ENCODE assay signal across 11 mouse cellular contexts in the genomic region with DNA sequence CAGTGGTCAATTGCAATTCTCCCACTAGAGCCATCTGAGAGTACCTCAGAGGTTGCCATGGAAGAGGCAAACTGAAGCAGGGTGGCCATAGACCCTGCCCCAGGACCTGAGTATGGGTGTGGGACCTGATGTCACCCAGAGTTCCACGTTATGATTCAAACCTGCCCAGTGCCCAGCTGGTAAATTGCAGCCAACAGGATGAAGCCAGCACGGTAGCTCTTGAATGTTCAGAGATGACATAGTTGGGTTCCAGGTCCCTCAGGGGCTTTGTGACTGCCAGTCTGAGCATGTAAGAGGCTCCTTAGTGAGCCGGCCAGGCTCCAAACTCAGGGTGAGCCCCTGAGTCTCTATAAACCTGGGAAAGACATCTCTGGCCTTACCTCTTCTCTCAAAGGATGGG. TPM values are rescaled to one million over a fixed set of nuclear protein-coding genes. Genes with fewer than 3 reads are reported as not detected.
DNase-seq lines count a peak whose midpoint lies in the region; ATAC-seq and TF ChIP-seq lines count a peak whose summit lies in the region.
"Had no signal": no experiment of that assay in that cellular context is flagged by ENCODE, and none has a peak within 500 bp of the region (broad histone marks: within the 10 kb centered on the region; RNA-seq: fewer than 3 reads in every experiment).

No protein-coding gene starts in this region.

- DNase-seq in heart, adult 2 months, result no peak
- DNase-seq in heart, postnatal 14 days, result no peak
- DNase-seq in liver, embryonic 11.5 days (ENCODE audit: low spot score), result no peak
- no peak for DNase-seq in liver
- DNase-seq in liver, embryonic 14.5 days (ENCODE audit: low read depth in 3 of 3, low spot score in 3 of 3), result no peak
- DNase-seq in urinary bladder, postnatal 36 days (ENCODE audit: low spot score in 2 of 2), result no peak
- DNase-seq in gastrocnemius, postnatal 25 days, result no peak
- DNase-seq: adrenal gland, adult 2 months; forebrain, postnatal 0 days had no signal

- no peak for TF ChIP-seq EP300 in heart, adult 2 months (IDR thresholded peaks at IDR 0.05; ENCODE audit: insufficient read depth, low read depth, low read length)
- no peak for TF ChIP-seq EP300 in liver, embryonic 14.5 days (IDR thresholded peaks at IDR 0.05; ENCODE audit: low read depth)

- peaks cover 43% of the 10 kb centered on the region for H3K4me1 ChIP-seq in heart, adult 2 months (ENCODE audit: control insufficient read depth, insufficient read depth, low read length)
- peaks cover 57% of the 10 kb centered on the region for H3K4me1 ChIP-seq in liver, embryonic 11.5 days (replicated peaks; ENCODE audit: control insufficient read depth, insufficient read depth, low read length)
- H3K4me1 ChIP-seq in embryonic facial prominence, embryonic 15.5 days, result peaks cover 47% of the 10 kb centered on the region
- peaks cover 36 to 52% of the 10 kb centered on the region in 2 experiments for H3K4me1 ChIP-seq in liver, embryonic 14.5 days (replicated peaks; ENCODE audit: control insufficient read depth in 2 of 2, insufficient read depth in 2 of 2, low read length in 1 of 2)

- H3K27me3 ChIP-seq in heart, adult 2 months (ENCODE audit: control insufficient read depth, insufficient read depth, low read length), result no peaks in the 10 kb centered on the region
- H3K27me3 ChIP-seq in liver, embryonic 11.5 days (replicated peaks; ENCODE audit: control insufficient read depth, insufficient read depth, low read length), result no peaks in the 10 kb centered on the region
- H3K27me3 ChIP-seq in embryonic facial prominence, embryonic 15.5 days, result no peaks in the 10 kb centered on the region
- no peaks in the 10 kb centered on the region for H3K27me3 ChIP-seq in liver, embryonic 14.5 days (ENCODE audit: control insufficient read depth, insufficient read depth, low read length)

- ATAC-seq in liver, embryonic 11.5 days (replicated peaks; ENCODE audit: low FRiP score), result no peak
- ATAC-seq in embryonic facial prominence, embryonic 15.5 days (ENCODE audit: insufficient number of reproducible peaks, low FRiP score, low TSS enrichment, low read depth), result no peak
- ATAC-seq in liver, embryonic 14.5 days (ENCODE audit: insufficient read depth), result no peak
- ATAC-seq: forebrain, postnatal 0 days had no signal

- WGBS in heart, adult 2 months, result 24% methylated on average over 3 of the region's 3 CpGs
- 66% methylated on average over 3 of the region's 3 CpGs for WGBS in liver, embryonic 11.5 days
- 60% methylated on average over 3 of the region's 3 CpGs for WGBS in embryonic facial prominence, embryonic 15.5 days
- 60% methylated on average over 3 of the region's 3 CpGs for WGBS in liver, embryonic 14.5 days (ENCODE audit: insufficient replicate concordance)

- 0 out of 2 replicates have a peak, but pooled peaks cover 2% of the 10 kb centered on the region for H3K79me2 ChIP-seq in heart, adult 2 months (replicated peaks; ENCODE audit: control insufficient read depth, insufficient read depth, low read length)

- H3K36me3 ChIP-seq in heart, adult 2 months (ENCODE audit: control insufficient read depth, insufficient read depth, low read length), result no peaks in the 10 kb centered on the region
- peaks cover 10% of the 10 kb centered on the region for H3K36me3 ChIP-seq in liver, embryonic 11.5 days (ENCODE audit: control insufficient read depth, insufficient read depth, low read length)
- no peaks in the 10 kb centered on the region for H3K36me3 ChIP-seq in embryonic facial prominence, embryonic 15.5 days
- H3K36me3 ChIP-seq in liver, embryonic 14.5 days (replicated peaks; ENCODE audit: control insufficient read depth, insufficient read depth, low read depth), result no peaks in the 10 kb centered on the region
- H3K36me3 ChIP-seq: hindbrain, embryonic 13.5 days had no signal

- no peak for TF ChIP-seq CTCF in heart, adult 2 months (IDR thresholded peaks at IDR 0.05)
- TF ChIP-seq CTCF in liver, embryonic 14.5 days (IDR thresholded peaks at IDR 0.05; ENCODE audit: low read depth), result no peak

- H3K27ac ChIP-seq in heart, adult 2 months, result peak overlapping the region; percentile 91
- peak overlapping the region; percentile 67 for H3K27ac ChIP-seq in liver, embryonic 11.5 days (ENCODE audit: low read depth, low read length)
- H3K27ac ChIP-seq in embryonic facial prominence, embryonic 15.5 days (replicated peaks), result peak overlapping the region; percentile 44
- H3K27ac ChIP-seq in liver, embryonic 14.5 days, result peak overlapping the region; percentile 68; the same call in 1 of the 2 replicates
- H3K27ac ChIP-seq: hindbrain, embryonic 13.5 days had no signal

- H3K9me3 ChIP-seq in liver, embryonic 11.5 days (ENCODE audit: control insufficient read depth, low read length), result no peaks in the 10 kb centered on the region
- no peaks in the 10 kb centered on the region for H3K9me3 ChIP-seq in embryonic facial prominence, embryonic 15.5 days (replicated peaks)
- no peaks in the 10 kb centered on the region for H3K9me3 ChIP-seq in liver, embryonic 14.5 days (ENCODE audit: control insufficient read depth, low read length)
- H3K9me3 ChIP-seq: hindbrain, embryonic 13.5 days had no signal

- no peak for TF ChIP-seq POLR2A in heart, adult 2 months (IDR thresholded peaks at IDR 0.05; ENCODE audit: insufficient read depth, low read depth, low read length)

- H3K4me3 ChIP-seq in heart, adult 2 months, result no peak overlapping the region
- no peak overlapping the region for H3K4me3 ChIP-seq in liver, embryonic 11.5 days (ENCODE audit: low read depth, low read length)
- no peak overlapping the region for H3K4me3 ChIP-seq in embryonic facial prominence, embryonic 15.5 days (replicated peaks)
- no peak overlapping the region for H3K4me3 ChIP-seq in liver, embryonic 14.5 days (ENCODE audit: insufficient read depth in 1 of 2, low read depth in 2 of 2, low read length in 2 of 2)
- H3K4me3 ChIP-seq: hindbrain, embryonic 13.5 days had no signal

- no peak overlapping the region for H3K9ac ChIP-seq in heart, adult 2 months (ENCODE audit: low read depth, low read length)
- peak overlapping the region; percentile 41; the same call in 1 of the 2 replicates for H3K9ac ChIP-seq in liver, embryonic 11.5 days (ENCODE audit: low read depth, low read length)
- H3K9ac ChIP-seq in embryonic facial prominence, embryonic 15.5 days, result no peak overlapping the region
- peak overlapping the region; percentile 33; the same call in 1 of the 2 replicates for H3K9ac ChIP-seq in liver, embryonic 14.5 days (replicated peaks)
- H3K9ac ChIP-seq: forebrain, postnatal 0 days; hindbrain, embryonic 13.5 days had no signal

- intact Hi-C loops in heart, adult 2 months (cut with DNase I), result no loop called here
- intact Hi-C loops in heart, postnatal 14 days (cut with DNase I), result no loop called here

- H3K4me2 ChIP-seq in liver, embryonic 11.5 days, result 0 out of 2 replicates have a peak overlapping the region, but pooled peaks have one; percentile 59
- H3K4me2 ChIP-seq in embryonic facial prominence, embryonic 15.5 days (replicated peaks), result no peak overlapping the region
- H3K4me2 ChIP-seq in liver, embryonic 14.5 days (ENCODE audit: low read depth), result peak overlapping the region; percentile 56
- H3K4me2 ChIP-seq: hindbrain, embryonic 13.5 days had no signal

RNA-seq across cellular contexts. Expression of gene Piezo1, which starts 25.0 kb away (rescaled TPM):
- 10 to 100 TPM; 14.0 to 14.8 TPM for total RNA-seq in heart, adult 2 months (2021)
- polyA plus RNA-seq in heart, adult 2 months (2012; rRNA removed), result 48.5 and 55.5 TPM in 2 replicates
- total RNA-seq in heart, postnatal 14 days (2021), result 10 to 100 TPM; 27.2 to 30.2 TPM
- polyA plus RNA-seq in liver, embryonic 11.5 days (2014; fragmentation: Nextera tagmentation; extraction: Ambion mirVana), result 29.7 and 45.8 TPM in 2 replicates
- polyA plus RNA-seq in embryonic facial prominence, embryonic 15.5 days (2015; fragmentation: Nextera tagmentation; extraction: Ambion mirVana), result 14.3 and 16.7 TPM in 2 replicates
- 49.5 and 60.9 TPM in 2 replicates for polyA plus RNA-seq in liver, embryonic 14.5 days (2012; rRNA removed)
- 12.6 and 15.4 TPM in 2 replicates for polyA plus RNA-seq in liver, embryonic 14.5 days (2014; fragmentation: Nextera tagmentation; extraction: Ambion mirVana)
- 10 to 100 TPM; 12.3 to 14.0 TPM for total RNA-seq in gastrocnemius, postnatal 25 days (2021)

RNA-seq across cellular contexts. Expression of gene Cdt1, which starts 41.7 kb away (rescaled TPM):
- 1 to 10 TPM; 2.0 to 2.7 TPM for total RNA-seq in heart, adult 2 months (2021)
- 3.2 and 3.5 TPM in 2 replicates for polyA plus RNA-seq in heart, adult 2 months (2012; rRNA removed)
- total RNA-seq in heart, postnatal 14 days (2021), result 1 to 10 TPM; 3.6 to 4.6 TPM
- 93.2 and 98.2 TPM in 2 replicates for polyA plus RNA-seq in liver, embryonic 11.5 days (2014; fragmentation: Nextera tagmentation; extraction: Ambion mirVana)
- polyA plus RNA-seq in embryonic facial prominence, embryonic 15.5 days (2015; fragmentation: Nextera tagmentation; extraction: Ambion mirVana), result 32.5 and 36.2 TPM in 2 replicates
- polyA plus RNA-seq in liver, embryonic 14.5 days (2012; rRNA removed), result 62.3 and 65.3 TPM in 2 replicates
- 41.9 and 48.8 TPM in 2 replicates for polyA plus RNA-seq in liver, embryonic 14.5 days (2014; fragmentation: Nextera tagmentation; extraction: Ambion mirVana)
- total RNA-seq in gastrocnemius, postnatal 25 days (2021), result 1 to 10 TPM in 1 of 2 experiments, under 1 TPM in 1; 0.82 to 1.1 TPM

RNA-seq across cellular contexts. Expression of gene Ctu2, which starts 50.1 kb away (rescaled TPM):
- total RNA-seq in heart, adult 2 months (2021), result 1 to 10 TPM; 5.6 to 7.7 TPM
- 12.3 and 15.8 TPM in 2 replicates for polyA plus RNA-seq in heart, adult 2 months (2012; rRNA removed)
- 10 to 100 TPM; 10.8 TPM for total RNA-seq in heart, postnatal 14 days (2021)
- 51.9 and 55.6 TPM in 2 replicates for polyA plus RNA-seq in liver, embryonic 11.5 days (2014; fragmentation: Nextera tagmentation; extraction: Ambion mirVana)
- 46.4 and 49.7 TPM in 2 replicates for polyA plus RNA-seq in embryonic facial prominence, embryonic 15.5 days (2015; fragmentation: Nextera tagmentation; extraction: Ambion mirVana)
- polyA plus RNA-seq in liver, embryonic 14.5 days (2012; rRNA removed), result 7.2 and 11.7 TPM in 2 replicates
- 13.9 and 16.8 TPM in 2 replicates for polyA plus RNA-seq in liver, embryonic 14.5 days (2014; fragmentation: Nextera tagmentation; extraction: Ambion mirVana)
- 1 to 10 TPM; 6.7 to 7.4 TPM for total RNA-seq in gastrocnemius, postnatal 25 days (2021)

RNA-seq across cellular contexts. Expression of gene Rnf166, which starts 50.2 kb away (rescaled TPM):
- 10 to 100 TPM; 36.9 to 41.6 TPM for total RNA-seq in heart, adult 2 months (2021)
- 91.3 and 99.4 TPM in 2 replicates for polyA plus RNA-seq in heart, adult 2 months (2012; rRNA removed)
- total RNA-seq in heart, postnatal 14 days (2021), result 10 to 100 TPM; 28.7 to 28.9 TPM
- 24.7 and 26.8 TPM in 2 replicates for polyA plus RNA-seq in liver, embryonic 11.5 days (2014; fragmentation: Nextera tagmentation; extraction: Ambion mirVana)
- 53.2 and 54.6 TPM in 2 replicates for polyA plus RNA-seq in embryonic facial prominence, embryonic 15.5 days (2015; fragmentation: Nextera tagmentation; extraction: Ambion mirVana)
- polyA plus RNA-seq in liver, embryonic 14.5 days (2012; rRNA removed), result 10.0 and 12.6 TPM in 2 replicates
- polyA plus RNA-seq in liver, embryonic 14.5 days (2014; fragmentation: Nextera tagmentation; extraction: Ambion mirVana), result 8.7 and 9.3 TPM in 2 replicates
- 10 to 100 TPM; 24.7 to 30.7 TPM for total RNA-seq in gastrocnemius, postnatal 25 days (2021)

RNA-seq across cellular contexts. Expression of gene Aprt, which starts 50.6 kb away (rescaled TPM):
- 10 to 100 TPM; 36.6 to 38.5 TPM for total RNA-seq in heart, adult 2 months (2021)
- 42.1 and 45.1 TPM in 2 replicates for polyA plus RNA-seq in heart, adult 2 months (2012; rRNA removed)
- 10 to 100 TPM; 32.7 to 34.5 TPM for total RNA-seq in heart, postnatal 14 days (2021)
- 400 and 425 TPM in 2 replicates for polyA plus RNA-seq in liver, embryonic 11.5 days (2014; fragmentation: Nextera tagmentation; extraction: Ambion mirVana)
- 298 and 312 TPM in 2 replicates for polyA plus RNA-seq in embryonic facial prominence, embryonic 15.5 days (2015; fragmentation: Nextera tagmentation; extraction: Ambion mirVana)
- polyA plus RNA-seq in liver, embryonic 14.5 days (2012; rRNA removed), result 87.5 and 101 TPM in 2 replicates
- polyA plus RNA-seq in liver, embryonic 14.5 days (2014; fragmentation: Nextera tagmentation; extraction: Ambion mirVana), result 197 TPM in 2 replicates
- 10 to 100 TPM; 35.7 to 36.9 TPM for total RNA-seq in gastrocnemius, postnatal 25 days (2021)

Comparison
In these comparisons a context has a peak if more than half of its experiments do, and no peak if none do; other contexts are left out.
1. H3K9ac ChIP-seq: peak in liver, embryonic 11.5 days (single experiment) and liver, embryonic 14.5 days (single experiment); none in heart, adult 2 months (single experiment) and embryonic facial prominence, embryonic 15.5 days (single experiment).
2. Peak in every context shown above with its lines, with median percentiles within 50 percentile points of each other: H3K27ac ChIP-seq.